Mouse (Mus musculus): Measurements from ENCODE around the gene Zcwpw1. TPM values are rescaled to one million over a fixed set of nuclear protein-coding genes. Genes with fewer than 3 reads are reported as not detected.

Zcwpw1 gene
- total and polyA plus RNA-seq, 3 experiments = 11.1 to 16.0 TPM; not detected in 1

GRCm38 (mm10) chr5:137759971-137760412 lies 27.6 kb upstream of the Zcwpw1 start (continued):
- TF ChIP-seq ETS1 (IDR thresholded peaks at IDR 0.05; ENCODE audit: low read depth, low read length) = no peak
- TF ChIP-seq MEF2A (IDR thresholded peaks at IDR 0.05; ENCODE audit: extremely low read depth, insufficient replicate concordance, low read depth, low read length, poor library complexity, severe bottlenecking) = no peak
- TF ChIP-seq MAFK (IDR thresholded peaks at IDR 0.05; ENCODE audit: borderline replicate concordance, low read depth, low read length) = no peak
- no peak for TF ChIP-seq E2F4 (IDR thresholded peaks at IDR 0.05; ENCODE audit: borderline replicate concordance, low read depth, low read length)
- TF ChIP-seq MAX (IDR thresholded peaks at IDR 0.05; ENCODE audit: low read length) = peak; percentile 69; the same call in 1 of the 2 replicates
- TF ChIP-seq RAD21 (IDR thresholded peaks at IDR 0.05; ENCODE audit: low read depth, low read length) = peak; percentile 64
- TF ChIP-seq ZC3H11A (IDR thresholded peaks at IDR 0.05; ENCODE audit: low read depth, low read length) = peak; percentile 58
- peak; percentile 62 for TF ChIP-seq SIN3A (IDR thresholded peaks at IDR 0.05; ENCODE audit: low read length)
- TF ChIP-seq TBP (IDR thresholded peaks at IDR 0.05; ENCODE audit: low read depth, low read length) = no peak
- no peak; the same call in 1 of the 2 replicates for TF ChIP-seq MXI1 (IDR thresholded peaks at IDR 0.05; ENCODE audit: low read depth, low read length)
- no peak for TF ChIP-seq EP300 (IDR thresholded peaks at IDR 0.05; ENCODE audit: low read depth in 1 of 2, low read length in 2 of 2)
- TF ChIP-seq POLR2AphosphoS5 (IDR thresholded peaks at IDR 0.05; ENCODE audit: borderline replicate concordance, low read depth, low read length) = no peak
- TF ChIP-seq MAZ (IDR thresholded peaks at IDR 0.05; ENCODE audit: low read depth, low read length) = peak; percentile 63; the same call in 1 of the 2 replicates
- 0 out of 2 replicates have a peak, but pooled peaks have one; percentile 10 for TF ChIP-seq ZMIZ1 (IDR thresholded peaks at IDR 0.05; ENCODE audit: low read depth, low read length)
- TF ChIP-seq CHD1 (IDR thresholded peaks at IDR 0.05; ENCODE audit: low read depth, low read length) = no peak
- TF ChIP-seq SMC3 (IDR thresholded peaks at IDR 0.05; ENCODE audit: low read depth, low read length) = peak; percentile 92

GRCm38 (mm10) chr5:137764609-137765340 lies 22.8 kb upstream of the Zcwpw1 start:
- no peak overlapping the region for H3K4me3 ChIP-seq (ENCODE audit: control insufficient read depth in 1 of 2, insufficient read depth in 1 of 2, low read depth in 2 of 2, low read length in 2 of 2)

More at GRCm38 (mm10) chr5:137764609-137765340, 22.8 kb upstream of the Zcwpw1 start:
- H3K4me1 ChIP-seq (ENCODE audit: control insufficient read depth in 1 of 2, insufficient read depth in 2 of 2, low read length in 2 of 2) = no peaks in the 10 kb centered on the region
- no peaks in the 10 kb centered on the region; a peak in 1 of 4 replicates for H3K36me3 ChIP-seq (ENCODE audit: control insufficient read depth in 1 of 2, insufficient read depth in 2 of 2, low read length in 2 of 2)
- DNase-seq (ENCODE audit: low read depth, low spot score) = no peak
- H3K79me2 ChIP-seq (ENCODE audit: control insufficient read depth, insufficient read depth, low read length, poor library complexity) = no peaks in the 10 kb centered on the region
- H3K27me3 ChIP-seq (ENCODE audit: control insufficient read depth in 1 of 2, insufficient read depth in 2 of 2, low read length in 2 of 2) = no peaks in the 10 kb centered on the region
- TF ChIP-seq MXI1 (IDR thresholded peaks at IDR 0.05; ENCODE audit: low read depth, low read length) (no peak), TCF12 (IDR thresholded peaks at IDR 0.05; ENCODE audit: low read depth, low read length) (no peak), MAZ (IDR thresholded peaks at IDR 0.05; ENCODE audit: low read depth, low read length) (no peak), BHLHE40 (IDR thresholded peaks at IDR 0.05; ENCODE audit: borderline replicate concordance, low read depth, low read length) (no peak), MYC (IDR thresholded peaks at IDR 0.05; ENCODE audit: low read depth, low read length) (no peak), ZNF384 (IDR thresholded peaks at IDR 0.05; ENCODE audit: low read depth, low read length) (no peak), MAFK (IDR thresholded peaks at IDR 0.05; ENCODE audit: borderline replicate concordance, low read depth, low read length) (no peak), CHD1 (IDR thresholded peaks at IDR 0.05; ENCODE audit: low read depth, low read length) (no peak), SMC3 (IDR thresholded peaks at IDR 0.05; ENCODE audit: low read depth, low read length) (no peak), USF1 (IDR thresholded peaks at IDR 0.05; ENCODE audit: low read depth, low read length) (no peak), NRF1 (IDR thresholded peaks at IDR 0.05; ENCODE audit: insufficient read depth, low read depth, low read length, poor library complexity, severe bottlenecking) (no peak), ZMIZ1 (IDR thresholded peaks at IDR 0.05; ENCODE audit: low read depth, low read length) (no peak), POLR2AphosphoS5 (IDR thresholded peaks at IDR 0.05; ENCODE audit: borderline replicate concordance, low read depth, low read length) (no peak), GABPA (IDR thresholded peaks at IDR 0.05; ENCODE audit: low read depth, low read length) (no peak), RAD21 (IDR thresholded peaks at IDR 0.05; ENCODE audit: low read depth, low read length) (no peak), POLR2AphosphoS2 (IDR thresholded peaks at IDR 0.05; ENCODE audit: low read length) (no peak), JUND (IDR thresholded peaks at IDR 0.05; ENCODE audit: low read depth, low read length) (no peak), TBP (IDR thresholded peaks at IDR 0.05; ENCODE audit: low read depth, low read length) (no peak), CHD2 (IDR thresholded peaks at IDR 0.05; ENCODE audit: low read length) (no peak), MAX (IDR thresholded peaks at IDR 0.05; ENCODE audit: low read length) (no peak)
- H3K9ac ChIP-seq (ENCODE audit: control insufficient read depth, low read depth, low read length, poor library complexity, severe bottlenecking) = no peak overlapping the region
- no peak overlapping the region for H3K27ac ChIP-seq (ENCODE audit: control insufficient read depth, low read depth, low read length)
- H3K9me3 ChIP-seq (replicated peaks; ENCODE audit: insufficient read depth, low read length) = no peaks in the 10 kb centered on the region
